8 mouse cellular contexts compared by ENCODE assay signal in genomic region chr6:30736864-30737547, GRCm38 (mm10). TPM values are rescaled to one million over a fixed set of nuclear protein-coding genes. Genes with fewer than 3 reads are reported as not detected.
A peak's percentile ranks its signal among the peaks of the same experiment; 100 is the strongest.
DNase-seq lines count a peak whose midpoint lies in the region; ATAC-seq and TF ChIP-seq lines count a peak whose summit lies in the region.

No protein-coding gene starts in this region.

- H3K9me3 ChIP-seq in hindbrain, embryonic 10.5 days: peaks cover 52% of the 10 kb centered on the region
- H3K9me3 ChIP-seq in lung, postnatal 0 days (ENCODE audit: low read length): peaks cover 11% of the 10 kb centered on the region

- peak; percentile 82 for ATAC-seq in lung, postnatal 0 days
- no peak for ATAC-seq in monocyte, adult 5-6 weeks (replicated peaks; ENCODE audit: insufficient number of reproducible peaks, low FRiP score, low TSS enrichment, poor library complexity, severe bottlenecking)

- H3K4me2 ChIP-seq in lung, postnatal 0 days (replicated peaks; ENCODE audit: low read depth, low read length): peak overlapping the region; percentile 64

- no peaks in the 10 kb centered on the region for H3K27me3 ChIP-seq in hindbrain, embryonic 10.5 days (ENCODE audit: insufficient read depth, poor library complexity, severe bottlenecking)
- no peaks in the 10 kb centered on the region for H3K27me3 ChIP-seq in lung, postnatal 0 days (replicated peaks; ENCODE audit: insufficient read depth, low read length)

- peaks cover 46% of the 10 kb centered on the region for H3K4me1 ChIP-seq in hindbrain, embryonic 10.5 days (replicated peaks)
- H3K4me1 ChIP-seq in lung, postnatal 0 days (ENCODE audit: insufficient read depth, low read depth, low read length): no peaks in the 10 kb centered on the region

- H3K36me3 ChIP-seq in hindbrain, embryonic 10.5 days: peaks cover 33% of the 10 kb centered on the region
- no peaks in the 10 kb centered on the region for H3K36me3 ChIP-seq in lung, postnatal 0 days (ENCODE audit: insufficient read depth, low read length)

- peak overlapping the region; percentile 93 for H3K27ac ChIP-seq in hindbrain, embryonic 10.5 days
- H3K27ac ChIP-seq in lung, postnatal 0 days (ENCODE audit: low read length): peak overlapping the region; percentile 65; the same call in 1 of the 2 replicates

- H3K9ac ChIP-seq in lung, postnatal 0 days (replicated peaks; ENCODE audit: low read depth): no peak overlapping the region

- WGBS in hindbrain, embryonic 10.5 days: 47% methylated on average over 29 of the region's 29 CpGs
- WGBS in lung, postnatal 0 days: 44% methylated on average over 29 of the region's 29 CpGs

- TF ChIP-seq CTCF in lung, postnatal 0 days (IDR thresholded peaks at IDR 0.05): peak; percentile 84

- no peak for TF ChIP-seq EP300 in lung, postnatal 0 days (IDR thresholded peaks at IDR 0.05)

- H3K4me3 ChIP-seq in hindbrain, embryonic 10.5 days: peak overlapping the region; percentile 70
- peak overlapping the region; percentile 43 for H3K4me3 ChIP-seq in lung, postnatal 0 days (ENCODE audit: low read depth, low read length)

- peak; percentile 76 to 89 for DNase-seq in adrenal gland, adult (ENCODE audit: inconsistent age in 2 of 2, low spot score in 1 of 2)
- peak; percentile 83 to 85 for DNase-seq in cerebellum, postnatal 14 days
- DNase-seq in frontal cortex, postnatal 14 days (ENCODE audit: low spot score in 2 of 2): peak; percentile 51 to 69
- DNase-seq in hindbrain, embryonic 10.5 days (ENCODE audit: low spot score): peak; percentile 86
- peak; percentile 49 to 63 for DNase-seq in layer of hippocampus, postnatal 25 days (ENCODE audit: extremely low spot score in 1 of 2, low spot score in 1 of 2)
- peak; percentile 82 for DNase-seq in lung, postnatal 0 days (ENCODE audit: low spot score)
- peak; percentile 61 for DNase-seq in retina, postnatal 7 days (ENCODE audit: low read depth, low spot score)

RNA-seq across cellular contexts. Expression of gene Mest, which starts 13.7 kb away (rescaled TPM):
- 1,257 and 1,613 TPM in 2 replicates for polyA plus RNA-seq in hindbrain, embryonic 10.5 days (2016; fragmentation: Nextera tagmentation; extraction: Ambion mirVana)
- total RNA-seq in layer of hippocampus, postnatal 25 days (2021): 10 to 100 TPM; 49.8 to 50.2 TPM
- 436 and 472 TPM in 2 replicates for polyA plus RNA-seq in lung, postnatal 0 days (2015; fragmentation: Nextera tagmentation; extraction: Ambion mirVana)
- 0.86 to 2.5 TPM in 2 of 3 replicates, not detected in the other for total RNA-seq in monocyte, adult 5-6 weeks (2017)

RNA-seq across cellular contexts. Expression of gene Cep41, which starts 43.5 kb away (rescaled TPM):
- 16.0 and 19.0 TPM in 2 replicates for polyA plus RNA-seq in hindbrain, embryonic 10.5 days (2016; fragmentation: Nextera tagmentation; extraction: Ambion mirVana)
- total RNA-seq in layer of hippocampus, postnatal 25 days (2021): 1 to 10 TPM; 5.5 to 7.2 TPM
- polyA plus RNA-seq in lung, postnatal 0 days (2015; fragmentation: Nextera tagmentation; extraction: Ambion mirVana): 6.1 and 6.3 TPM in 2 replicates
- total RNA-seq in monocyte, adult 5-6 weeks (2017): 1.0 to 10.0 TPM in 2 of 3 replicates, not detected in the other

Comparison
In these comparisons a context has a peak if more than half of its experiments do, and no peak if none do; other contexts are left out.
1. RNA of gene Mest, which starts 13.7 kb away (total RNA-seq): 49.8 to 50.2 TPM in layer of hippocampus, postnatal 25 days; 0.86 to 2.5 TPM in monocyte, adult 5-6 weeks; every median in the first group is over 10 times any median in the second.
2. Peak in every context shown above with its lines, with median percentiles within 50 percentile points of each other: DNase-seq.